Mouse (Mus musculus) v-Abl transformed pro-B cells (cell line): Measurements from ENCODE around the gene Phf21a.

Experiments
- in situ Hi-C, 2 experiments: fragments of 400-800 bp; cut with MboI; formaldehyde crosslinking; loops; one replicate each; pipeline ENCODE4 v1.15.1; 2025; ENCODE audit not compliant: unreplicated experiment in 2 of 2

Gene Phf21a

GRCm38 (mm10) chr2:92202319-92203040, 109.6 kb downstream of the Phf21a start:
- in situ Hi-C loops: no loop called here

- in situ Hi-C loops: no loop called here
Observed at GRCm38 (mm10) chr2:92205010-92205639, 112.2 kb downstream of the Phf21a start.

- in situ Hi-C loops: no loop called here
Observed at GRCm38 (mm10) chr2:92210409-92210808, 117.5 kb downstream of the Phf21a start.

- in situ Hi-C loops: no loop called here
Observed at GRCm38 (mm10) chr2:92221431-92221830, 128.5 kb downstream of the Phf21a start.

- in situ Hi-C loops: no loop called here
Observed at GRCm38 (mm10) chr2:92225592-92225991, 132.7 kb downstream of the Phf21a start.

GRCm38 (mm10) chr2:92229973-92230372, 137.1 kb downstream of the Phf21a start:
- in situ Hi-C loops: no loop called here

- in situ Hi-C loops: no loop called here
Observed at GRCm38 (mm10) chr2:92231706-92232105, 138.8 kb downstream of the Phf21a start.

- in situ Hi-C loops: no loop called here
Observed at GRCm38 (mm10) chr2:92234768-92235332, 141.9 kb downstream of the Phf21a start.

- in situ Hi-C loops: no loop called here
Observed at GRCm38 (mm10) chr2:92240299-92240698, 147.4 kb downstream of the Phf21a start.

GRCm38 (mm10) chr2:92240816-92241215, 147.9 kb downstream of the Phf21a start:
- in situ Hi-C loops: no loop called here

GRCm38 (mm10) chr2:92241317-92241716, 148.4 kb downstream of the Phf21a start:
- in situ Hi-C loops: no loop called here

- in situ Hi-C loops: no loop called here
Observed at GRCm38 (mm10) chr2:92246112-92246511, 153.2 kb downstream of the Phf21a start.

GRCm38 (mm10) chr2:92247711-92248110, 154.8 kb downstream of the Phf21a start:
- in situ Hi-C loops: no loop called here

GRCm38 (mm10) chr2:92250472-92250871, 157.6 kb downstream of the Phf21a start:
- in situ Hi-C loops: no loop called here

GRCm38 (mm10) chr2:92253777-92254176, 160.9 kb downstream of the Phf21a start:
- in situ Hi-C loops: no loop called here

- in situ Hi-C loops: no loop called here
Observed at GRCm38 (mm10) chr2:92256141-92256540, 163.2 kb downstream of the Phf21a start.

GRCm38 (mm10) chr2:92257372-92257956, 164.5 kb downstream of the Phf21a start:
- in situ Hi-C loops: no loop called here

- in situ Hi-C loops: no loop called here
Observed at GRCm38 (mm10) chr2:92259924-92260323, 167.0 kb downstream of the Phf21a start.

- in situ Hi-C loops: no loop called here
Observed at GRCm38 (mm10) chr2:92266100-92266617, 173.2 kb downstream of the Phf21a start.

- in situ Hi-C loops: no loop called here
Observed at GRCm38 (mm10) chr2:92269227-92269626, 176.3 kb downstream of the Phf21a start.

GRCm38 (mm10) chr2:92272510-92272909, 179.6 kb downstream of the Phf21a start:
- in situ Hi-C loops: no loop called here
